Mouse (Mus musculus) heart, postnatal 0 days (tissue): ENCODE results near the gene Insl5. TPM values are rescaled to one million over a fixed set of nuclear protein-coding genes. Genes with fewer than 3 reads are reported as not detected.
A peak's percentile ranks its signal among the peaks of the same experiment; 100 is the strongest.

Experiments used
- ATAC-seq: fragments of 200-750 bp; cut with Nextera tagmentation; 2 replicates; pipeline ENCODE4 v1.8.0; 2017; ENCODE audit warnings: low read depth, moderate number of reproducible peaks, moderate library complexity; ENCODE audit not compliant: insufficient read depth
- DNase-seq: peaks from one replicate; pipeline ENCODE4 v3.0.0-alpha.2; 2016; ENCODE audit warnings: low spot score
- H3K27ac ChIP-seq: fragments of 300-500 bp; sonication (generic); 2 replicates; pipeline ENCODE4 v1.5.1; 2014; ENCODE audit warnings: low read depth, mild to moderate bottlenecking
- H3K27me3 ChIP-seq: fragments of 300-500 bp; sonication (generic); 2 replicates; pipeline ENCODE4 v1.6.1; 2014; ENCODE audit warnings: low read length, mixed read lengths; ENCODE audit not compliant: control insufficient read depth, insufficient read depth
- H3K36me3 ChIP-seq: fragments of 300-500 bp; sonication (generic); replicated peaks from 2 replicates; pipeline ENCODE4 v1.6.1; 2014; ENCODE audit warnings: low read length, mixed read lengths; ENCODE audit not compliant: control insufficient read depth, insufficient read depth
- H3K4me1 ChIP-seq: fragments of 300-500 bp; sonication (generic); 2 replicates; pipeline ENCODE4 v1.6.1; 2014; ENCODE audit warnings: antibody characterized with exemption; ENCODE audit not compliant: control insufficient read depth, insufficient read depth
- H3K4me2 ChIP-seq: fragments of 300-500 bp; sonication (generic); 2 replicates; pipeline ENCODE4 v1.6.1; 2014; ENCODE audit warnings: low read depth, mild to moderate bottlenecking, low read length, moderate library complexity
- H3K4me3 ChIP-seq: fragments of 300-500 bp; sonication (generic); 2 replicates; pipeline ENCODE4 v1.5.1; 2014; ENCODE audit warnings: low read depth, low read length
- H3K9ac ChIP-seq: fragments of 300-500 bp; sonication (generic); replicated peaks from 2 replicates; pipeline ENCODE4 v1.6.1; 2014; ENCODE audit warnings: low read depth, low read length, mixed read lengths
- H3K9me3 ChIP-seq: fragments of 300-500 bp; sonication (generic); replicated peaks from 2 replicates; pipeline ENCODE4 v1.6.1; 2016; ENCODE audit warnings: low read length; ENCODE audit not compliant: control insufficient read depth
- CTCF ChIP-seq: IDR thresholded peaks from 2 replicates; pipeline ENCODE4 v1.5.1; 2016; ENCODE audit warnings: antibody characterized with exemption, control low read depth, low read depth
- EP300 ChIP-seq: IDR thresholded peaks from 2 replicates; pipeline ENCODE4 v1.6.1; 2016; ENCODE audit warnings: antibody characterized with exemption, low read depth
- WGBS: fragments of 180-500 bp; shearing (Covaris S2); extraction: QIAGEN DNeasy Blood & Tissue Kit; methylation state at CpG from one replicate; pipeline ENCODE4 v1.1.7; 2014; 5-methylcytosine and 5-hydroxymethylcytosine counted together
- polyA plus RNA-seq: library from polyadenylated mRNA; unstranded; fragments of >200 nt; fragmentation: Nextera tagmentation; extraction: Ambion mirVana; gene quantifications from 2 replicates; pipeline ENCODE4 v1.2.1, GENCODE M21; 2015
- total RNA-seq: library from RNA; depleted of rRNA; stranded (reverse); fragments of >200 nt; gene quantifications from 2 replicates; pipeline ENCODE4 v1.2.3, GENCODE M21; 2014; ENCODE audit warnings: low replicate concordance

Gene Insl5
- total and polyA plus RNA-seq, 2 experiments from 2014 or later, result not detected

GRCm38 (mm10) chr4:102990595-102991340 is 35.9 kb downstream of the Insl5 start:
- no peaks in the 10 kb centered on the region for H3K9me3 ChIP-seq
- peak overlapping the region; percentile 17; the same call in 1 of the 2 replicates for H3K27ac ChIP-seq
- H3K9ac ChIP-seq, result no peak overlapping the region
- no peaks in the 10 kb centered on the region for H3K4me1 ChIP-seq
- H3K36me3 ChIP-seq, result no peaks in the 10 kb centered on the region
- H3K27me3 ChIP-seq, result no peaks in the 10 kb centered on the region
- ATAC-seq (no peak), DNase-seq (no peak)
- 77% methylated on average over 11 of the region's 11 CpGs for WGBS
- no peak for TF ChIP-seq EP300
- no peak for TF ChIP-seq CTCF
- H3K4me2 ChIP-seq, result no peak overlapping the region
- no peak overlapping the region for H3K4me3 ChIP-seq

- Histone ChIP-seq H3K9ac (no peak overlapping the region), H3K27ac (no peak overlapping the region; the same call in 1 of the 2 replicates), H3K36me3 (no peaks in the 10 kb centered on the region), H3K9me3 (no peaks in the 10 kb centered on the region), H3K27me3 (no peaks in the 10 kb centered on the region), H3K4me3 (no peak overlapping the region), H3K4me2 (no peak overlapping the region), H3K4me1 (no peaks in the 10 kb centered on the region)
- WGBS, result 69% methylated on average over 4 of the region's 4 CpGs
- DNase-seq (no peak), ATAC-seq (no peak)
- TF ChIP-seq CTCF, result no peak
- no peak for TF ChIP-seq EP300
These were observed 36.6 kb downstream of the Insl5 start for GRCm38 (mm10) chr4:102990016-102990415.

- ATAC-seq (no peak), DNase-seq (no peak)
- peak overlapping the region; percentile 22; the same call in 1 of the 2 replicates for H3K27ac ChIP-seq
- no peaks in the 10 kb centered on the region for H3K9me3 ChIP-seq
- H3K27me3 ChIP-seq, result no peaks in the 10 kb centered on the region
- H3K4me1 ChIP-seq, result no peaks in the 10 kb centered on the region
- no peak overlapping the region for H3K4me2 ChIP-seq
- 80% methylated on average over 5 of the region's 5 CpGs for WGBS
- no peak for TF ChIP-seq EP300
- TF ChIP-seq CTCF, result no peak
- no peak overlapping the region for H3K9ac ChIP-seq
- no peak overlapping the region for H3K4me3 ChIP-seq
- no peaks in the 10 kb centered on the region for H3K36me3 ChIP-seq
These were observed 37.3 kb downstream of the Insl5 start for GRCm38 (mm10) chr4:102989391-102989790.

- Histone ChIP-seq H3K36me3 (no peaks in the 10 kb centered on the region), H3K4me2 (no peak overlapping the region), H3K4me1 (no peaks in the 10 kb centered on the region), H3K27me3 (no peaks in the 10 kb centered on the region), H3K4me3 (no peak overlapping the region), H3K9ac (no peak overlapping the region), H3K27ac (peak overlapping the region; percentile 22; the same call in 1 of the 2 replicates), H3K9me3 (no peaks in the 10 kb centered on the region)
- TF ChIP-seq EP300, result no peak
- no peak for TF ChIP-seq CTCF
- DNase-seq, result no peak
- WGBS, result 60% methylated on average over 6 of the region's 6 CpGs
- no peak for ATAC-seq
These were observed 38.1 kb downstream of the Insl5 start for GRCm38 (mm10) chr4:102988526-102988925.

GRCm38 (mm10) chr4:102987756-102988155 is 38.9 kb downstream of the Insl5 start:
- Histone ChIP-seq H3K4me1 (no peaks in the 10 kb centered on the region), H3K36me3 (no peaks in the 10 kb centered on the region), H3K27me3 (no peaks in the 10 kb centered on the region), H3K4me2 (no peak overlapping the region), H3K4me3 (no peak overlapping the region), H3K9ac (no peak overlapping the region), H3K27ac (no peak overlapping the region), H3K9me3 (no peaks in the 10 kb centered on the region)
- DNase-seq (no peak), ATAC-seq (no peak)
- WGBS, result 55% methylated on average over 2 of the region's 2 CpGs
- no peak for TF ChIP-seq CTCF
- no peak for TF ChIP-seq EP300

GRCm38 (mm10) chr4:102987325-102987724 is 39.3 kb downstream of the Insl5 start:
- Histone ChIP-seq H3K4me1 (no peaks in the 10 kb centered on the region), H3K4me2 (no peak overlapping the region), H3K27ac (no peak overlapping the region), H3K9me3 (no peaks in the 10 kb centered on the region), H3K9ac (no peak overlapping the region), H3K27me3 (no peaks in the 10 kb centered on the region), H3K4me3 (no peak overlapping the region), H3K36me3 (no peaks in the 10 kb centered on the region)
- DNase-seq, result no peak
- TF ChIP-seq EP300 (no peak), CTCF (no peak)
- 39% methylated on average over 4 of the region's 4 CpGs for WGBS
- no peak for ATAC-seq
